8 mouse cellular contexts compared by ENCODE assay signal in the genomic region with DNA sequence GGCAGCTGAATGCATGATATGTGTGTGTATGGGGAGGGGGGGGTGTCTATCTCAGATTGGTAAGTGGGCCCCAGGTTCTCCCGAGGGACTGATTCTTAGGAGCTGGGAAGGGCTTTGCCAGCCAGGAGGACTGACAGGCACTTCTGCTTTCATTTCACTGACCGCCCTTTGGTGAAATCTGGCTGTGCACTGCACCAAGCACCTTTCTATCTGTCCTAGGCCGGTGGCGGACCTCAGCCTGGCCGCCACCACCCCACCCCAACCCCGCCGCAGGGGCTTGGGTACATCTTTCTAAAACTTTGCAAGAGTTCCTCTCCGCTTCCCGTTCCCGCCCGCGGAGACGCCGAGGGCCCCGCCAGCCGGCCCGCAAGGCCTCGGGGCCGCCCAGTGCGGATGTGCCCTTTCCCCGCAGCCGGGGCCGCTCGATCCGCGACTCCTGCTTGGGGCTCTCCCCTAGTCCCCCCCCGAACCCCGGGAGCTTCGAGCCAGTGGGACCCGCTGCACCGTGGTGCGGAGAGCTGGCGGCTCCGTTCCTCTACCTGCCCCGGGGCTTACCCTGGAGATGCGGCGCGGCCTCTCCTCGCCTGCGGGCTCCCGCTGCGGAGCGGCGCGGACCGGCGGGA. TPM values are rescaled to one million over a fixed set of nuclear protein-coding genes. Genes with fewer than 3 reads are reported as not detected.
DNase-seq lines count a peak whose midpoint lies in the region; ATAC-seq and TF ChIP-seq lines count a peak whose summit lies in the region.

No protein-coding gene starts in this region.

- no peak for TF ChIP-seq EP300 in heart, adult 2 months (IDR thresholded peaks at IDR 0.05; ENCODE audit: insufficient read depth, low read depth, low read length)

- peak; percentile 77 for ATAC-seq in neural tube, embryonic 14.5 days (ENCODE audit: low read depth)

- peak; percentile 54 for DNase-seq in 416B (ENCODE audit: low read depth)
- DNase-seq in T-cell, adult 2 months (ENCODE audit: low spot score), result peak; percentile 61
- peak; percentile 69 for DNase-seq in embryo, embryonic 10 days (ENCODE audit: low spot score)
- DNase-seq in heart, adult 2 months, result peak; percentile 77 to 82
- DNase-seq in kidney, adult 18-20 months, result peak; percentile 72
- DNase-seq in lung, adult 18-20 months, result peak; percentile 53 to 54
- DNase-seq in thymus, postnatal 10 days (ENCODE audit: low spot score in 2 of 2), result peak; percentile 41 to 58

- under 1% methylated on average over 45 of the region's 47 CpGs for WGBS in heart, adult 2 months
- under 1% methylated on average over 34 of the region's 47 CpGs for WGBS in neural tube, embryonic 14.5 days

- intact Hi-C loops in heart, adult 2 months (cut with DNase I), result loop anchor here (2.0 to 5.0 kb wide), 2 partner anchors 48 to 84 kb away; no protein-coding TSS in a partner anchor

- peaks cover 15% of the 10 kb centered on the region for H3K4me1 ChIP-seq in heart, adult 2 months (ENCODE audit: control insufficient read depth, insufficient read depth, low read length)
- H3K4me1 ChIP-seq in neural tube, embryonic 14.5 days (ENCODE audit: control insufficient read depth, insufficient read depth, low read length), result peaks cover 20% of the 10 kb centered on the region; the same call in 1 of the 2 replicates

- no peaks in the 10 kb centered on the region for H3K27me3 ChIP-seq in heart, adult 2 months (ENCODE audit: control insufficient read depth, insufficient read depth, low read length)
- H3K27me3 ChIP-seq in neural tube, embryonic 14.5 days (ENCODE audit: control insufficient read depth, insufficient read depth, low read length), result no peaks in the 10 kb centered on the region

- TF ChIP-seq POLR2A in heart, adult 2 months (IDR thresholded peaks at IDR 0.05; ENCODE audit: insufficient read depth, low read depth, low read length), result no peak

- H3K4me2 ChIP-seq in neural tube, embryonic 14.5 days (ENCODE audit: low read depth, low read length), result peak overlapping the region; percentile 81

- H3K4me3 ChIP-seq in heart, adult 2 months, result peak overlapping the region; percentile 88
- peak overlapping the region; percentile 82 for H3K4me3 ChIP-seq in neural tube, embryonic 14.5 days (ENCODE audit: low read depth, low read length)

- peak overlapping the region; percentile 97 for H3K27ac ChIP-seq in heart, adult 2 months
- H3K27ac ChIP-seq in neural tube, embryonic 14.5 days (ENCODE audit: low read depth, low read length), result peak overlapping the region; percentile 90

- H3K36me3 ChIP-seq in heart, adult 2 months (ENCODE audit: control insufficient read depth, insufficient read depth, low read length), result peaks cover 11% of the 10 kb centered on the region
- H3K36me3 ChIP-seq in neural tube, embryonic 14.5 days (ENCODE audit: control insufficient read depth, insufficient read depth, low read length), result no peaks in the 10 kb centered on the region

- no peaks in the 10 kb centered on the region for H3K79me2 ChIP-seq in heart, adult 2 months (replicated peaks; ENCODE audit: control insufficient read depth, insufficient read depth, low read length)

- TF ChIP-seq CTCF in heart, adult 2 months (IDR thresholded peaks at IDR 0.05), result no peak

- no peaks in the 10 kb centered on the region for H3K9me3 ChIP-seq in neural tube, embryonic 14.5 days (ENCODE audit: control insufficient read depth, low read length)

- H3K9ac ChIP-seq in heart, adult 2 months (ENCODE audit: low read depth, low read length), result peak overlapping the region; percentile 99
- peak overlapping the region; percentile 97 for H3K9ac ChIP-seq in neural tube, embryonic 14.5 days (replicated peaks; ENCODE audit: low read depth, low read length)

RNA-seq across cellular contexts. Expression of gene Nfkb1, which starts 0.7 kb away (rescaled TPM):
- total RNA-seq in heart, adult 2 months (2021), result 10 to 100 TPM; 33.5 to 33.6 TPM
- 44.4 and 57.3 TPM in 2 replicates for polyA plus RNA-seq in heart, adult 2 months (2012; rRNA removed)
- polyA plus RNA-seq in neural tube, embryonic 14.5 days (2014; fragmentation: Nextera tagmentation; extraction: Ambion mirVana), result 8.5 and 9.6 TPM in 2 replicates

Comparison
In these comparisons a context has a peak if more than half of its experiments do, and no peak if none do; other contexts are left out.
1. Peak in every context shown above with its lines: DNase-seq, ATAC-seq, H3K4me3 ChIP-seq and H3K27ac ChIP-seq.